Mouse (Mus musculus) neutrophil, adult 83 days (primary cell): Measurements from ENCODE around the gene Fsip2. TPM values are rescaled to one million over a fixed set of nuclear protein-coding genes. Genes with fewer than 3 reads are reported as not detected.

Source experiments
- total RNA-seq, 2 experiments: library from RNA; stranded (reverse); gene quantifications; one replicate each; pipeline ENCODE4 v1.2.4; 2023

Fsip2 gene
- total RNA-seq, result not detected

GRCm38 (mm10) chr2:82943472-82943871 lies at the start of gene Fsip2:
TSS of gene Fsip2 (plus strand) at chr2:82943634.

